Mouse (Mus musculus) erythroblast, embryonic 14.5 days (primary cell): ENCODE data around the gene Rasgef1b.

Source experiments
- GATA1 ChIP-seq: IDR thresholded peaks from 2 replicates; pipeline ENCODE4 v1.6.1; 2012; ENCODE audit warnings: low read length, inconsistent platforms, mixed read lengths
- TAL1 ChIP-seq: IDR thresholded peaks from 3 replicates; pipeline ENCODE4 v1.6.1; 2012; ENCODE audit warnings: low read length, inconsistent platforms, mixed read lengths

DNA sequence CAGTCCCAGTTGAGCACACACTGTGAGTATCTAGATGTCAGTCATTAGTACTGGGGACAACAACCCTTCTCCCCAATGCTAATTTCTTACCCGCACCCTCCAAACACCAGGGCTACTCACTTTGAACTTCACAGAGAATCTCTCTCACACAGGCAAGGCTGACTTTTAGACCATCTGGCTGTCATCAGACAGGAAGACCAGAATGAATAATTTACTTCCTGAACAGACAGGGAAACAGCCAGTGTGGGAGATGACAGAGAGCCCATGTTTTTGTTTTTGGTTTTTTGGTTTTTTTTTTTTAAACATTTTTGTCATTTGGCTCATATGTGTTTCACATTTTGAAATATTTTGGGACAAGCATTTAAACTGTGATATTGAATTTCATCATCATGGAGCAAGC, 290.3 kb downstream of the Rasgef1b start:
- TF ChIP-seq GATA1 (no peak), TAL1 (no peak)
